Mouse (Mus musculus) heart, adult 2 months (tissue): ENCODE data around the gene Pxylp1. TPM values are rescaled to one million over a fixed set of nuclear protein-coding genes. Genes with fewer than 3 reads are reported as not detected.

Source experiments
- DNase-seq, 2 experiments: peaks; one replicate each; pipeline ENCODE4 v3.0.0; 2021
- H3K27ac ChIP-seq: fragments of 200-600 bp; 2 replicates; pipeline ENCODE4 v1.8.1; 2022
- H3K27me3 ChIP-seq: fragments of 200-500 bp; 2 replicates; pipeline ENCODE4 v1.6.1; 2012; ENCODE audit warnings: mild to moderate bottlenecking, low read length, inconsistent platforms, mixed read lengths; ENCODE audit not compliant: control insufficient read depth, insufficient read depth
- H3K36me3 ChIP-seq: fragments of 200-500 bp; 2 replicates; pipeline ENCODE4 v1.6.1; 2012; ENCODE audit warnings: low read length, inconsistent platforms; ENCODE audit not compliant: control insufficient read depth, insufficient read depth
- H3K4me1 ChIP-seq: fragments of 200-500 bp; 2 replicates; pipeline ENCODE4 v1.6.1; 2011; ENCODE audit warnings: low read length; ENCODE audit not compliant: control insufficient read depth, insufficient read depth
- H3K4me3 ChIP-seq: fragments of 200-600 bp; 2 replicates; pipeline ENCODE4 v1.8.1; 2022
- H3K79me2 ChIP-seq: fragments of 200-500 bp; replicated peaks from 2 replicates; pipeline ENCODE4 v1.6.1; 2012; ENCODE audit warnings: mild to moderate bottlenecking, inconsistent platforms, low read length, moderate library complexity, mixed read lengths; ENCODE audit not compliant: control insufficient read depth, insufficient read depth
- H3K9ac ChIP-seq: fragments of 200-500 bp; 2 replicates; pipeline ENCODE4 v1.6.1; 2012; ENCODE audit warnings: low read depth, mild to moderate bottlenecking, control low read depth, inconsistent platforms, low read length, mixed read lengths
- CTCF ChIP-seq: fragments of 200-600 bp; IDR thresholded peaks from 2 replicates; pipeline ENCODE4 v1.8.1; 2022; ENCODE audit warnings: antibody characterized with exemption, mild to moderate bottlenecking, moderate library complexity
- EP300 ChIP-seq: fragments of 200-500 bp; IDR thresholded peaks from 2 replicates; pipeline ENCODE4 v1.6.1; 2011; ENCODE audit warnings: low read depth, low read length, control low read depth; ENCODE audit not compliant: insufficient read depth
- POLR2A ChIP-seq: fragments of 200-500 bp; IDR thresholded peaks from 2 replicates; pipeline ENCODE4 v1.6.1; 2011; ENCODE audit warnings: mild to moderate bottlenecking, low read depth, low read length, control low read depth; ENCODE audit not compliant: insufficient read depth
- WGBS: fragments of 180-500 bp; shearing (Covaris S2); methylation state at CpG from one replicate; pipeline ENCODE4 v1.1.7; 2018; 5-methylcytosine and 5-hydroxymethylcytosine counted together
- intact Hi-C: fragments of 180-260 bp; cut with DNase I; formaldehyde crosslinking; loops from one replicate; pipeline ENCODE4 v1.15.1; 2025
- polyA plus RNA-seq: library from polyadenylated mRNA; depleted of rRNA; stranded (reverse); fragments of >200 nt; gene quantifications from 2 replicates; pipeline ENCODE4 v1.2.3, GENCODE M21; 2012
- total RNA-seq, 2 experiments: library from RNA; stranded (reverse); gene quantifications; 2 replicates each; pipeline ENCODE4 v1.2.3; 2021

The Pxylp1 gene
- total and polyA plus RNA-seq, 3 experiments: 6.5 to 16.9 (median 16.3) TPM

GRCm38 (mm10) chr9:96851036-96851435, 41.4 kb downstream of the Pxylp1 start:
- Histone ChIP-seq H3K9ac (no peak overlapping the region), H3K4me3 (no peak overlapping the region), H3K36me3 (no peaks in the 10 kb centered on the region), H3K79me2 (no peaks in the 10 kb centered on the region), H3K27me3 (no peaks in the 10 kb centered on the region), H3K27ac (no peak overlapping the region), H3K4me1 (no peaks in the 10 kb centered on the region)
- intact Hi-C loops: no loop called here
- no peak for DNase-seq
- TF ChIP-seq POLR2A: no peak
- no peak for TF ChIP-seq CTCF
- no peak for TF ChIP-seq EP300
- 77% methylated on average over 7 of the region's 7 CpGs for WGBS

- TF ChIP-seq EP300 (no peak), CTCF (no peak), POLR2A (no peak)
- intact Hi-C loops: no loop called here
Observed at GRCm38 (mm10) chr9:96849012-96849411, 43.5 kb downstream of the Pxylp1 start.

GRCm38 (mm10) chr9:96846361-96846760, 46.1 kb downstream of the Pxylp1 start:
- H3K79me2 ChIP-seq: no peaks in the 10 kb centered on the region
- no peak for DNase-seq
- intact Hi-C loops: no loop called here
- no peak overlapping the region for H3K27ac ChIP-seq
- 75% methylated on average over 8 of the region's 8 CpGs for WGBS
- H3K9ac ChIP-seq: no peak overlapping the region
- no peaks in the 10 kb centered on the region for H3K36me3 ChIP-seq
- TF ChIP-seq CTCF: no peak
- no peak for TF ChIP-seq POLR2A
- TF ChIP-seq EP300: no peak
- H3K27me3 ChIP-seq: no peaks in the 10 kb centered on the region
- no peaks in the 10 kb centered on the region for H3K4me1 ChIP-seq
- no peak overlapping the region for H3K4me3 ChIP-seq

More at GRCm38 (mm10) chr9:96849012-96849411, 43.5 kb downstream of the Pxylp1 start:
- H3K27me3 ChIP-seq: no peaks in the 10 kb centered on the region
- H3K9ac ChIP-seq: no peak overlapping the region
- no peak overlapping the region for H3K4me3 ChIP-seq
- no peaks in the 10 kb centered on the region for H3K79me2 ChIP-seq
- H3K4me1 ChIP-seq: no peaks in the 10 kb centered on the region
- H3K36me3 ChIP-seq: no peaks in the 10 kb centered on the region
- WGBS: 67% methylated on average over 5 of the region's 5 CpGs
- H3K27ac ChIP-seq: no peak overlapping the region
- no peak for DNase-seq

GRCm38 (mm10) chr9:96844798-96845209, 47.7 kb downstream of the Pxylp1 start:
- Histone ChIP-seq H3K9ac (no peak overlapping the region), H3K27me3 (no peaks in the 10 kb centered on the region), H3K36me3 (no peaks in the 10 kb centered on the region), H3K4me3 (no peak overlapping the region), H3K4me1 (no peaks in the 10 kb centered on the region), H3K27ac (no peak overlapping the region), H3K79me2 (no peaks in the 10 kb centered on the region)
- intact Hi-C loops: no loop called here
- 50% methylated on average over 3 of the region's 3 CpGs for WGBS
- TF ChIP-seq EP300: no peak
- no peak for TF ChIP-seq POLR2A
- no peak for TF ChIP-seq CTCF
- peak; percentile 66 to 75 for DNase-seq

- H3K4me1 ChIP-seq: no peaks in the 10 kb centered on the region
- 82% methylated on average over 5 of the region's 5 CpGs for WGBS
- TF ChIP-seq CTCF (no peak), POLR2A (no peak), EP300 (no peak)
- H3K27me3 ChIP-seq: no peaks in the 10 kb centered on the region
- H3K4me3 ChIP-seq: no peak overlapping the region
- H3K36me3 ChIP-seq: no peaks in the 10 kb centered on the region
- no peak overlapping the region for H3K9ac ChIP-seq
- no peak for DNase-seq
- H3K79me2 ChIP-seq: no peaks in the 10 kb centered on the region
- intact Hi-C loops: loop anchor here (1.0 to 5.0 kb wide), 2 partner anchors 33 to 50 kb away; no protein-coding TSS in a partner anchor
- H3K27ac ChIP-seq: no peak overlapping the region
Observed at GRCm38 (mm10) chr9:96839376-96839775, 53.1 kb downstream of the Pxylp1 start.

- Histone ChIP-seq H3K36me3 (no peaks in the 10 kb centered on the region), H3K4me1 (no peaks in the 10 kb centered on the region), H3K27me3 (no peaks in the 10 kb centered on the region), H3K27ac (no peak overlapping the region), H3K4me3 (no peak overlapping the region), H3K79me2 (no peaks in the 10 kb centered on the region), H3K9ac (no peak overlapping the region)
- intact Hi-C loops: loop anchor here (1.0 to 5.0 kb wide), 2 partner anchors 33 to 50 kb away; no protein-coding TSS in a partner anchor
- TF ChIP-seq POLR2A (no peak), EP300 (0 out of 2 replicates have a peak, but pooled peaks have one; percentile 12), CTCF (peak; percentile 78)
- WGBS: 22% methylated on average over 10 of the region's 10 CpGs
- DNase-seq: no peak
Observed at GRCm38 (mm10) chr9:96838864-96839263, 53.6 kb downstream of the Pxylp1 start.
